ENCODE assay signal across 8 mouse cellular contexts in genomic region chr12:110499225-110499992, GRCm38 (mm10). TPM values are rescaled to one million over a fixed set of nuclear protein-coding genes. Genes with fewer than 3 reads are reported as not detected.
DNase-seq lines count a peak whose midpoint lies in the region; ATAC-seq and TF ChIP-seq lines count a peak whose summit lies in the region.

No protein-coding gene starts in this region.

- DNase-seq in cerebellum, adult 2 months = no peak
- no peak for DNase-seq in cerebellum, postnatal 14 days
- DNase-seq in intestine, embryonic 14.5 days (ENCODE audit: low spot score) = no peak
- peak; percentile 39 for DNase-seq in liver, postnatal 0 days
- DNase-seq in frontal cortex, postnatal 14 days (ENCODE audit: low spot score in 2 of 2) = no peak
- DNase-seq in gastrocnemius, postnatal 36 days = no peak

- 0 out of 2 replicates have a peak, but pooled peaks cover 5% of the 10 kb centered on the region for H3K36me3 ChIP-seq in intestine, embryonic 14.5 days (ENCODE audit: control insufficient read depth, insufficient read depth, low read length)
- no peaks in the 10 kb centered on the region for H3K36me3 ChIP-seq in liver, postnatal 0 days (replicated peaks; ENCODE audit: insufficient read depth, low read length)
- no peaks in the 10 kb centered on the region; the same call in 1 of the 2 replicates for H3K36me3 ChIP-seq in stomach, embryonic 16.5 days (ENCODE audit: control insufficient read depth, insufficient read depth, low read length)

- peaks cover 35% of the 10 kb centered on the region for H3K4me1 ChIP-seq in cerebellum, adult 2 months (ENCODE audit: control insufficient read depth, insufficient read depth, low read length)
- H3K4me1 ChIP-seq in cortical plate, adult 2 months (ENCODE audit: control insufficient read depth, insufficient read depth, low read length) = peaks cover 12% of the 10 kb centered on the region
- H3K4me1 ChIP-seq in intestine, embryonic 14.5 days (replicated peaks; ENCODE audit: control insufficient read depth, insufficient read depth, low read length) = peaks cover 47% of the 10 kb centered on the region
- peaks cover 53% of the 10 kb centered on the region for H3K4me1 ChIP-seq in liver, postnatal 0 days (ENCODE audit: insufficient read depth)
- H3K4me1 ChIP-seq in stomach, embryonic 16.5 days (ENCODE audit: control insufficient read depth, insufficient read depth, low read length) = peaks cover 50% of the 10 kb centered on the region

- TF ChIP-seq POLR2A in cerebellum, adult 2 months (IDR thresholded peaks at IDR 0.05; ENCODE audit: borderline replicate concordance, insufficient read depth, low read length) = no peak
- no peak for TF ChIP-seq POLR2A in cortical plate, adult 2 months (IDR thresholded peaks at IDR 0.05; ENCODE audit: extremely low read depth, insufficient read depth, low read length)

- 67% methylated on average over 14 of the region's 14 CpGs for WGBS in cerebellum, adult 2 months
- 64% methylated on average over 14 of the region's 14 CpGs for WGBS in intestine, embryonic 14.5 days
- WGBS in liver, postnatal 0 days (ENCODE audit: insufficient replicate concordance) = 35% methylated on average over 14 of the region's 14 CpGs
- WGBS in stomach, embryonic 16.5 days = 58% methylated on average over 14 of the region's 14 CpGs

- no peaks in the 10 kb centered on the region for H3K27me3 ChIP-seq in cerebellum, adult 2 months (ENCODE audit: control insufficient read depth, insufficient read depth, low read length)
- H3K27me3 ChIP-seq in intestine, embryonic 14.5 days (replicated peaks; ENCODE audit: control insufficient read depth, insufficient read depth, low read length) = no peaks in the 10 kb centered on the region
- H3K27me3 ChIP-seq in liver, postnatal 0 days (ENCODE audit: insufficient read depth, low read length) = no peaks in the 10 kb centered on the region
- H3K27me3 ChIP-seq in stomach, embryonic 16.5 days (ENCODE audit: control insufficient read depth, insufficient read depth, low read length) = no peaks in the 10 kb centered on the region

- intact Hi-C loops in gastrocnemius, postnatal 36 days (cut with DNase I) = loop anchor here (5.0 kb wide), 1 partner anchor 38 kb away; no protein-coding TSS in a partner anchor

- peak overlapping the region; percentile 35 for H3K27ac ChIP-seq in cerebellum, adult 2 months (ENCODE audit: insufficient read depth, low read length)
- H3K27ac ChIP-seq in cortical plate, adult 2 months (ENCODE audit: insufficient read depth, low read length) = peak overlapping the region; percentile 70; the same call in 1 of the 2 replicates
- H3K27ac ChIP-seq in intestine, embryonic 14.5 days (ENCODE audit: low read depth) = peak overlapping the region; percentile 30
- H3K27ac ChIP-seq in liver, postnatal 0 days (ENCODE audit: low read depth) = peak overlapping the region; percentile 79
- peak overlapping the region; percentile 89 for H3K27ac ChIP-seq in stomach, embryonic 16.5 days (ENCODE audit: low read length)

- H3K9ac ChIP-seq in intestine, embryonic 14.5 days (ENCODE audit: low read length) = no peak overlapping the region
- peak overlapping the region; percentile 54 for H3K9ac ChIP-seq in liver, postnatal 0 days (replicated peaks)
- peak overlapping the region; percentile 51 for H3K9ac ChIP-seq in stomach, embryonic 16.5 days (ENCODE audit: low read length)

- no peak for TF ChIP-seq CTCF in cerebellum, adult 2 months (IDR thresholded peaks at IDR 0.05; ENCODE audit: borderline replicate concordance, insufficient read depth, low read depth, low read length)
- TF ChIP-seq CTCF in cortical plate, adult 2 months (IDR thresholded peaks at IDR 0.05; ENCODE audit: extremely low read depth, insufficient read depth, low read length) = no peak
- TF ChIP-seq CTCF in liver, postnatal 0 days (IDR thresholded peaks at IDR 0.05; ENCODE audit: low read depth) = no peak

- ATAC-seq in intestine, embryonic 14.5 days (replicated peaks; ENCODE audit: low FRiP score, low TSS enrichment, low read depth) = peak; percentile 57; the same call in 1 of the 2 replicates
- peak; percentile 62 for ATAC-seq in liver, postnatal 0 days
- peak; percentile 87 for ATAC-seq in stomach, embryonic 16.5 days (ENCODE audit: insufficient read depth, low FRiP score)

- TF ChIP-seq EP300 in liver, postnatal 0 days (IDR thresholded peaks at IDR 0.05; ENCODE audit: low read depth) = no peak

- no peaks in the 10 kb centered on the region for H3K9me3 ChIP-seq in intestine, embryonic 14.5 days (ENCODE audit: control insufficient read depth, low read length)
- no peaks in the 10 kb centered on the region for H3K9me3 ChIP-seq in liver, postnatal 0 days (ENCODE audit: low read length)
- H3K9me3 ChIP-seq in stomach, embryonic 16.5 days (replicated peaks; ENCODE audit: control insufficient read depth, low read length) = no peaks in the 10 kb centered on the region

- H3K4me2 ChIP-seq in intestine, embryonic 14.5 days (ENCODE audit: low read length) = peak overlapping the region; percentile 24; the same call in 1 of the 2 replicates
- H3K4me2 ChIP-seq in liver, postnatal 0 days (ENCODE audit: low read depth, low read length) = peak overlapping the region; percentile 72
- H3K4me2 ChIP-seq in stomach, embryonic 16.5 days (ENCODE audit: low read depth, low read length) = peak overlapping the region; percentile 39

- no peak overlapping the region for H3K4me3 ChIP-seq in cerebellum, adult 2 months (replicated peaks; ENCODE audit: insufficient read depth, low read depth, low read length)
- no peak overlapping the region for H3K4me3 ChIP-seq in cortical plate, adult 2 months (ENCODE audit: insufficient read depth, low read length)
- H3K4me3 ChIP-seq in intestine, embryonic 14.5 days (ENCODE audit: low read depth, low read length) = no peak overlapping the region
- H3K4me3 ChIP-seq in liver, postnatal 0 days (ENCODE audit: low read depth, low read length) = no peak overlapping the region
- H3K4me3 ChIP-seq in stomach, embryonic 16.5 days (replicated peaks; ENCODE audit: low read length) = no peak overlapping the region

RNA-seq across cellular contexts. Expression of gene Ppp2r5c, which starts 52.5 kb away (rescaled TPM):
- 117 and 136 TPM in 2 replicates for polyA plus RNA-seq in cerebellum, adult 2 months (2012; rRNA removed)
- polyA plus RNA-seq in cortical plate, adult 2 months (2012; rRNA removed) = 193 and 198 TPM in 2 replicates
- 153 and 170 TPM in 2 replicates for polyA plus RNA-seq in intestine, embryonic 14.5 days (2014; fragmentation: Nextera tagmentation; extraction: Ambion mirVana)
- polyA plus RNA-seq in liver, postnatal 0 days (2015; fragmentation: Nextera tagmentation; extraction: Ambion mirVana) = 53.3 and 55.5 TPM in 2 replicates
- 145 and 146 TPM in 2 replicates for polyA plus RNA-seq in stomach, embryonic 16.5 days (2015; fragmentation: Nextera tagmentation; extraction: Ambion mirVana)
- total RNA-seq in gastrocnemius, postnatal 36 days (2021) = 10 to 100 TPM; 61.1 to 68.9 TPM

Comparison
In these comparisons a context has a peak if more than half of its experiments do, and no peak if none do; other contexts are left out.
1. H3K27ac ChIP-seq: peak in every context shown above with its lines; median percentile 89 in stomach, embryonic 16.5 days; 79 in liver, postnatal 0 days; 70 in cortical plate, adult 2 months; 35 in cerebellum, adult 2 months; 30 in intestine, embryonic 14.5 days.